Mouse (Mus musculus) lung, postnatal 0 days (tissue): ENCODE data around the gene Gp2.

Experiments
- CTCF ChIP-seq: IDR thresholded peaks from 2 replicates; pipeline ENCODE4 v1.5.1; 2016; ENCODE audit warnings: antibody characterized with exemption, mild to moderate bottlenecking
- EP300 ChIP-seq: IDR thresholded peaks from 2 replicates; pipeline ENCODE4 v1.6.1; 2016; ENCODE audit warnings: antibody characterized with exemption, mild to moderate bottlenecking, control low read depth

GRCm38 (mm10) chr7:119486683-119487082, 27.6 kb upstream of the Gp2 start:
- TF ChIP-seq CTCF (no peak), EP300 (no peak)
